Mouse (Mus musculus) liver, embryonic 15.5 days (tissue): ENCODE measurements around the gene Irf4. TPM values are rescaled to one million over a fixed set of nuclear protein-coding genes. Genes with fewer than 3 reads are reported as not detected.

Source experiments
- ATAC-seq: fragments of 200-750 bp; cut with Nextera tagmentation; 2 replicates; pipeline ENCODE4 v1.8.0; 2017; ENCODE audit warnings: moderate number of reproducible peaks, mild to moderate bottlenecking, moderate library complexity; ENCODE audit not compliant: insufficient read depth
- H3K27ac ChIP-seq: fragments of 300-500 bp; sonication (generic); replicated peaks from 2 replicates; pipeline ENCODE4 v1.5.1; 2015; ENCODE audit warnings: mild to moderate bottlenecking, inconsistent platforms
- H3K27me3 ChIP-seq: fragments of 300-500 bp; sonication (generic); 2 replicates; pipeline ENCODE4 v1.6.1; 2015; ENCODE audit warnings: mild to moderate bottlenecking, inconsistent platforms
- H3K36me3 ChIP-seq: fragments of 300-500 bp; sonication (generic); replicated peaks from 2 replicates; pipeline ENCODE4 v1.6.1; 2015; ENCODE audit warnings: moderate library complexity, mild to moderate bottlenecking, inconsistent platforms
- H3K4me1 ChIP-seq: fragments of 300-500 bp; sonication (generic); replicated peaks from 2 replicates; pipeline ENCODE4 v1.6.1; 2015; ENCODE audit warnings: inconsistent platforms
- H3K4me2 ChIP-seq: fragments of 300-500 bp; sonication (generic); 2 replicates; pipeline ENCODE4 v1.6.1; 2015; ENCODE audit warnings: moderate library complexity, mild to moderate bottlenecking, inconsistent platforms
- H3K4me3 ChIP-seq: fragments of 300-500 bp; sonication (generic); replicated peaks from 2 replicates; pipeline ENCODE4 v1.5.1; 2015; ENCODE audit warnings: mild to moderate bottlenecking, inconsistent platforms
- H3K9ac ChIP-seq: fragments of 300-500 bp; sonication (generic); 2 replicates; pipeline ENCODE4 v1.6.1; 2015; ENCODE audit warnings: moderate library complexity, mild to moderate bottlenecking, inconsistent platforms
- H3K9me3 ChIP-seq: fragments of 300-500 bp; sonication (generic); replicated peaks from 2 replicates; pipeline ENCODE4 v1.6.1; 2016; ENCODE audit warnings: inconsistent platforms
- whole genome bisulfite sequencing: fragments of 180-500 bp; shearing (Covaris S2); methylation state at CpG from one replicate; pipeline ENCODE4 v1.1.7; 2015; ENCODE audit warnings: mixed read lengths; ENCODE audit not compliant: insufficient replicate concordance; 5-methylcytosine and 5-hydroxymethylcytosine counted together
- polyA plus RNA-seq: library from polyadenylated mRNA; unstranded; fragments of >200 nt; fragmentation: Nextera tagmentation; extraction: Ambion mirVana; gene quantifications from 2 replicates; pipeline ENCODE4 v1.2.1, GENCODE M21; 2015

Gene Irf4
- polyA plus RNA-seq, 1 experiment from 2014 or later = 0.30 TPM

DNA sequence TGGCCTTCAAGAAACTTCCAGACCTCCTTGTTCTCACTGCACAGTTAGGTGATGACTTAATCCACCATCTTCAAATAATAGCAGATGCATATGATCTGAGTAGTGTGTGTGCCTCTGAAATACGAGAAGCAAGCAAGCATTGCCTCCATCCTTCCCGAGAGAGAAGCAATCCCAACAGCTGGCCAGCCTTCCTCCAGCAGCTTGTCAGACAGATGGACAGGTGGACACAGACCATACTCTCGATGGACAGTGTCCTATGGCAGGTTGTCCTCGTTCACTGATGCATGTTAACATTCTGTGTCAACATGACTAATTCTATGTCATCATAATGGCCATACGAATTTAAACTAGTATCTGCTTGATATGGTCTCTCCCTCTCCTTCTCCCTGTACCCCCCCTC is 25.8 kb upstream of the Irf4 start:
- no peaks in the 10 kb centered on the region for H3K27me3 ChIP-seq
- no peak overlapping the region for H3K4me2 ChIP-seq
- WGBS = 37% methylated on average over 5 of the region's 5 CpGs
- H3K4me3 ChIP-seq = no peak overlapping the region
- H3K27ac ChIP-seq = no peak overlapping the region
- H3K9me3 ChIP-seq = no peaks in the 10 kb centered on the region
- no peak overlapping the region for H3K9ac ChIP-seq
- H3K4me1 ChIP-seq = no peaks in the 10 kb centered on the region
- no peaks in the 10 kb centered on the region for H3K36me3 ChIP-seq
- ATAC-seq = no peak

GRCm38 (mm10) chr13:30723858-30724257 is 25.2 kb upstream of the Irf4 start:
- Histone ChIP-seq H3K27me3 (no peaks in the 10 kb centered on the region), H3K4me1 (no peaks in the 10 kb centered on the region), H3K27ac (no peak overlapping the region), H3K9me3 (no peaks in the 10 kb centered on the region), H3K9ac (no peak overlapping the region), H3K4me3 (no peak overlapping the region), H3K36me3 (no peaks in the 10 kb centered on the region), H3K4me2 (no peak overlapping the region)
- ATAC-seq = no peak
- 47% methylated on average over 8 of the region's 8 CpGs for WGBS

DNA sequence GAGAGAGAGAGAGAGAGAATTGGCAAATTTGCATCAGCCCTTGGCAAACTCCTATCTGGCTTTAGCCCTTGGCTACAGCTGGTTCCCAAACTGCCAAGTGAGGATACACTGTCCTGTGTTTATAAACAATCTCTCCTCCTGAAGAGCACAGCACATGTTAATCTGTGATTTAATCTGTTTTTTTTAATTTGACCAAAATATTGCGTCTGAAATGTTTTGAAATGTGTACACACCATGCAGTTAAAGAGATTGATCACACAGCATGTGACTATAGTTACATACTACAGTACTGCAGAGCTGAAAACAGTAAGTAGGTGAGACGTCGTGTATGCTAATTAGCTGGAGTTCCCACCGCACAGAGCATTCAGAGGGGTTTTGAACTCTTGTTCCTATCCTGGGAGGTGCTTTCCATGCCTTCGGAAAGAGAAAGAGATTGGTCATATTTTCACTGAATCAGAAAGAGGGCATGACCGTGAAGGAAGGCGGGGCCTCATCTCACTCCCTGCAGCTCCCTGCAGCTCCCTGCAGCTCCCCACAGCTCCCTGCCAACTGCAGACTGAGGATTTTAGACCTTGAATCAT is 24.2 kb upstream of the Irf4 start:
- Histone ChIP-seq H3K4me3 (no peak overlapping the region), H3K27me3 (no peaks in the 10 kb centered on the region), H3K9ac (no peak overlapping the region), H3K4me2 (no peak overlapping the region), H3K36me3 (no peaks in the 10 kb centered on the region), H3K4me1 (no peaks in the 10 kb centered on the region), H3K9me3 (no peaks in the 10 kb centered on the region), H3K27ac (no peak overlapping the region)
- 29% methylated on average over 7 of the region's 7 CpGs for WGBS
- no peak for ATAC-seq

DNA sequence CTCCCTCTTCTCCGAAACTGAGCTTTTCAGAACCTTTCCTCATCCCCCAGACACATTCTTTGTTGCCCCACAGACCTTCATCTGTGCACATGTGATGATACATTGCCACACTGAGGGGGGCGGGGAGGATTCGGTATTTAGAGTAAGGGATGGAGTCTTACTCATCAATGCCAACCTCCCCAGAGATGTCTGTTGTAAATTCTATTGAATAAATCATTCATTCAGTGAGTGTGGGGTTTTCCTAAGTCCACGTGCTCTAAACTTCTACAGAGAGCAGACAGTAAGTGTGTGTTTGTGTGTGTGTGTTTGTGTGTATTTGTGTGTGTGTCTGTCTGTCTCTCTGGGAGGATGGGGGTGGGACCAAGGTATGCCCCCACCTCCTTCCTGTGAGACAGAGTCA is 22.1 kb upstream of the Irf4 start:
- Histone ChIP-seq H3K9ac (no peak overlapping the region), H3K27ac (no peak overlapping the region), H3K36me3 (no peaks in the 10 kb centered on the region), H3K4me2 (no peak overlapping the region), H3K4me3 (no peak overlapping the region), H3K4me1 (no peaks in the 10 kb centered on the region), H3K9me3 (no peaks in the 10 kb centered on the region), H3K27me3 (no peaks in the 10 kb centered on the region)
- 60% methylated on average over 4 of the region's 4 CpGs for WGBS
- ATAC-seq = no peak

DNA sequence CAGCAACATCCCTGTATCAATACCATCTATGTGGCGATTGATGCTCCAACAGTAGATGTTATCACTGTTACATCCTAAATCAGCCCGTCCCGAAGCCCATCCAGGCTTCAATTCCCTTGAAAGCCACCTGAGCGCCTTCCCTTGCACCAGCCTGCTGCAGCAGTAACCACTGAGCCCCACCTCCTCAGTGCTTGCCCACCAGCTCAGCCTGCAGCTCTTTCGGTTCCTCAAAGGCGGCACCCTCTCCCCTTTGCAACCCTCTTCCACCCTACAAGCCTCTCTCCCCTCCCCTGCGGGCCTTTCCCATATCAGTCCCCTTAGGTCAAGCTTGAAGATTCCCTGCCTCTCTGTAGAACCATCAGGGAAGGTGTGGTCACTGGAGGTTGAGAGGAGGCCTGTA is 20.9 kb upstream of the Irf4 start:
- H3K27me3 ChIP-seq = no peaks in the 10 kb centered on the region
- 72% methylated on average over 7 of the region's 7 CpGs for WGBS
- H3K4me2 ChIP-seq = no peak overlapping the region
- H3K4me3 ChIP-seq = no peak overlapping the region
- no peak overlapping the region for H3K9ac ChIP-seq
- no peaks in the 10 kb centered on the region for H3K4me1 ChIP-seq
- no peak for ATAC-seq
- H3K36me3 ChIP-seq = no peaks in the 10 kb centered on the region
- H3K27ac ChIP-seq = no peak overlapping the region
- no peaks in the 10 kb centered on the region for H3K9me3 ChIP-seq

DNA sequence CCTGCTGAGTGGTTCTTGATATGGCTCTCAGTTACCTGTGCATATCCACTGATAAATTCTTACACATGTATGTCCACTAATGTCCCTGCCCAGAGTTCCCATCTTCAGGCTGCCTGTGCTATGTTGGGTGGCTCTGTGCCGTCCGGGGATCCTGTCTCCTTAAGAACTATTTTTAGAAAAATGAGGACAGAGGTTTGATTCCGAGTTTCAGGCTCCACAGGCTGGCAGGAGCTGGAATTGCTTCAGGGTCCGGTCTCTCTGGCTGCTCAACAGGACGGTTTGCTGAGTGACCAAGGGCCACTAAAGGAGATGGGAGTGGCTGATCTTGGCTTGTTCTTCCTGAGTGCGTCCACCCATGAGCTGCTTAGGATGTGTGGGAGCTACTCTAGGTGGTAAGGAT is 19.8 kb upstream of the Irf4 start:
- no peak overlapping the region for H3K27ac ChIP-seq
- H3K27me3 ChIP-seq = no peaks in the 10 kb centered on the region
- H3K9ac ChIP-seq = no peak overlapping the region
- no peaks in the 10 kb centered on the region for H3K4me1 ChIP-seq
- H3K9me3 ChIP-seq = no peaks in the 10 kb centered on the region
- no peaks in the 10 kb centered on the region for H3K36me3 ChIP-seq
- WGBS = 50% methylated on average over 6 of the region's 6 CpGs
- H3K4me3 ChIP-seq = no peak overlapping the region
- no peak overlapping the region for H3K4me2 ChIP-seq
- no peak for ATAC-seq

DNA sequence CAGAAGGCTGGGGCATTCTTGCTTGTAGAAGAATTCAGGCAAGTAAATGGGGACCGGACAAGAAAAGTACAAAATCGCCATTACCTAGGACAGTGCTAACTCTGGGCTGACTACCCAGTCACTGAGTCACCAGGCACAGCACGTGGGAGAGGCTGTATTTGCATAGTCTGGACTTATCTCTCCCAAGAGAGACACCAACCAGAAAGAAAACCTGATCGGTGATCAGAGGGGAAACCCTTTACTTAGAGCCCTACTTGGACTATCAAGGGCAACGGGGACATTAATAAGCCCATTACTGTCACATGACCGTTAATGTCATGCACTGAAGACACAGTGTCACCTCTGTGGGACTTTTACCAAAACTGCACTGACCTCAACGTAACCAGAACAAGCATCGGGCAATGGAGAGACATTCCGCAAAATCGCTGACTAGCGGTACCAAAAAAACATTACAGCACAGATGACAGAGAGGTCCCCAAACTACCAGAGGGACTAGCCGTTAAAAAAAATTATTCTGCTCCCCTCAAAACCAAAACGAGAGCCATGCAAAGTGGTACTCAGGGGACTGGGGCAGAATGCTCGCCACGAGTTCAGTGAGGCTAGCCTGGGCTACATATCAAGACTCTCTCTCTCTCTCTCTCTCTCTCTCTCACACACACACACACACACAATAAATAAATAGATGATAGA is 18.8 kb upstream of the Irf4 start:
- H3K4me1 ChIP-seq = no peaks in the 10 kb centered on the region
- H3K4me3 ChIP-seq = no peak overlapping the region
- ATAC-seq = no peak
- H3K4me2 ChIP-seq = no peak overlapping the region
- no peaks in the 10 kb centered on the region for H3K9me3 ChIP-seq
- no peak overlapping the region for H3K27ac ChIP-seq
- no peaks in the 10 kb centered on the region for H3K36me3 ChIP-seq
- 69% methylated on average over 15 of the region's 15 CpGs for whole genome bisulfite sequencing
- H3K9ac ChIP-seq = no peak overlapping the region
- no peaks in the 10 kb centered on the region for H3K27me3 ChIP-seq

- H3K4me2 ChIP-seq = no peak overlapping the region
- H3K9ac ChIP-seq = no peak overlapping the region
- no peak overlapping the region for H3K4me3 ChIP-seq
- no peak overlapping the region for H3K27ac ChIP-seq
- no peaks in the 10 kb centered on the region for H3K27me3 ChIP-seq
- no peaks in the 10 kb centered on the region for H3K36me3 ChIP-seq
- no peak for ATAC-seq
- H3K9me3 ChIP-seq = no peaks in the 10 kb centered on the region
- H3K4me1 ChIP-seq = no peaks in the 10 kb centered on the region
- 66% methylated on average over 11 of the region's 11 CpGs for WGBS
Measured at GRCm38 (mm10) chr13:30732709-30733445, 16.1 kb upstream of the Irf4 start.

DNA sequence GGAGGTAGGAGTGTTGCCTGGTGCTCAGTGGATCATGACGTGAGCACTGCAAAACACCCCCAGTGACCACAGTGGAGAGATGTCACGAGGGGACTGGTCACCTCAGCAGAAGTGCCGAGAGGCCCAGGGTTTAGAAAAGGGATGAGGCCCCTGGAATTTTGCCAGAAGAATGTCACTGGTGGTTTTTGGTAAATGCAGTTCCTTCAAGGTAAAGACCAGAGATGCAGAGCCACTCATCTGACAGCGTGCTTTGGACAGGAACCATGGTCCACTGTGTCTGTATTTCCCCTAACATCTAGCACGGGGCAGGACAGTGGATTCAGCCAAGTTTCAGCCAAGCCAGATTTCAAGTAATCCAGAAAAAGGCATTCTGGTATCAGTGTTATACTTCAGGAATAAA is 12.3 kb upstream of the Irf4 start:
- no peak overlapping the region for H3K4me3 ChIP-seq
- 62% methylated on average over 5 of the region's 5 CpGs for WGBS
- H3K36me3 ChIP-seq = no peaks in the 10 kb centered on the region

GRCm38 (mm10) chr13:30737257-30737656 is 11.8 kb upstream of the Irf4 start:
- no peak overlapping the region for H3K27ac ChIP-seq
- no peak overlapping the region for H3K9ac ChIP-seq
- ATAC-seq = no peak
- no peaks in the 10 kb centered on the region for H3K4me1 ChIP-seq
- H3K4me3 ChIP-seq = no peak overlapping the region
- no peaks in the 10 kb centered on the region for H3K9me3 ChIP-seq
- H3K4me2 ChIP-seq = no peak overlapping the region
- no peaks in the 10 kb centered on the region for H3K27me3 ChIP-seq
- WGBS = 61% methylated on average over 2 of the region's 2 CpGs
- H3K36me3 ChIP-seq = no peaks in the 10 kb centered on the region

More for the DNA sequence above, 12.3 kb upstream of the Irf4 start:
- Histone ChIP-seq H3K9ac (no peak overlapping the region), H3K4me2 (no peak overlapping the region), H3K27ac (no peak overlapping the region), H3K27me3 (no peaks in the 10 kb centered on the region), H3K9me3 (no peaks in the 10 kb centered on the region), H3K4me1 (no peaks in the 10 kb centered on the region)
- ATAC-seq = no peak

DNA sequence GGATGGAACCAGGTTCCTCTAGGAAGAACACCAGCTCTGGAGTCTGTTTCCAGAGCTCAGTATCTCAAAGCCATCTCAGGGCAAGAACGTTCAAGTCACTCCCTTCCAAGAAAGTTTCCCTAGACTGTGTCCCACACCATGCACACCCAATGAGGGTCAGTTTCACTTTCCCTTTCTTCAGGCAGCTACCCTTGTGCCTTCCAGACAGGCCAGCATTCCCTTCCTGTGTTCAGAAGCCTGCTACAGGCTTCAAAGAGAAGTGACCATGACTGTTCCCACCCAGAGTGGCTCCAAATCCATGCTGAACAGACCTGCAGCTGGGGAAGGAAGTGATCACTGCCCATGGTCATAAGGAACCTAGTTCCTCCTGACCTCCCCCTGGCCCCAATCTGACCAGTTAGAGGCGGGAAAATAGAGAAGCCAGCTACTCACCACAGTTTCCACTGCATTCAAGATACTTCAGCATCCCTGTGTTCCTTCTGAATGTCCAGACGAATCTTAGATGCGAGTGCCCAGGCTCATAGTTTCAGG is 10.7 kb upstream of the Irf4 start:
- no peaks in the 10 kb centered on the region for H3K27me3 ChIP-seq
- H3K36me3 ChIP-seq = no peaks in the 10 kb centered on the region
- H3K4me2 ChIP-seq = no peak overlapping the region
- H3K4me1 ChIP-seq = no peaks in the 10 kb centered on the region
- H3K9me3 ChIP-seq = no peaks in the 10 kb centered on the region
- ATAC-seq = no peak
- WGBS = 45% methylated on average over 4 of the region's 4 CpGs
- H3K9ac ChIP-seq = no peak overlapping the region
- H3K4me3 ChIP-seq = no peak overlapping the region
- no peak overlapping the region for H3K27ac ChIP-seq
